Mouse (Mus musculus) forebrain, embryonic 13.5 days (tissue): ENCODE data around the gene Tmem135. TPM values are rescaled to one million over a fixed set of nuclear protein-coding genes. Genes with fewer than 3 reads are reported as not detected.
"Not testable (repeated sequence)": the region's sequence is repeated elsewhere in the genome, so short reads cannot be mapped to it uniquely, and the experiment has no call there.

Experiments
- ATAC-seq: fragments of 200-750 bp; cut with Nextera tagmentation; 2 replicates; pipeline ENCODE4 v1.8.0; 2017
- H3K27ac ChIP-seq: fragments of 300-500 bp; sonication (generic); 2 replicates; pipeline ENCODE4 v1.5.1; 2015; ENCODE audit warnings: inconsistent platforms, mild to moderate bottlenecking, moderate library complexity
- H3K27me3 ChIP-seq: fragments of 300-500 bp; sonication (generic); 2 replicates; pipeline ENCODE4 v1.6.1; 2015; ENCODE audit warnings: mild to moderate bottlenecking, inconsistent platforms
- H3K36me3 ChIP-seq: fragments of 300-500 bp; sonication (generic); 2 replicates; pipeline ENCODE4 v1.6.1; 2015; ENCODE audit warnings: mild to moderate bottlenecking, inconsistent platforms; ENCODE audit not compliant: poor library complexity, severe bottlenecking
- H3K4me1 ChIP-seq: fragments of 300-500 bp; sonication (generic); 2 replicates; pipeline ENCODE4 v1.6.1; 2015; ENCODE audit warnings: inconsistent platforms
- H3K4me2 ChIP-seq: fragments of 300-500 bp; sonication (generic); 2 replicates; pipeline ENCODE4 v1.6.1; 2015; ENCODE audit warnings: inconsistent platforms, mild to moderate bottlenecking, moderate library complexity
- H3K4me3 ChIP-seq: fragments of 300-500 bp; sonication (generic); 2 replicates; pipeline ENCODE4 v1.5.1; 2015; ENCODE audit warnings: mild to moderate bottlenecking, inconsistent platforms
- H3K9ac ChIP-seq: fragments of 300-500 bp; sonication (generic); 2 replicates; pipeline ENCODE4 v1.6.1; 2015; ENCODE audit warnings: mild to moderate bottlenecking, inconsistent platforms
- H3K9me3 ChIP-seq: fragments of 300-500 bp; sonication (generic); replicated peaks from 2 replicates; pipeline ENCODE4 v1.6.1; 2016; ENCODE audit warnings: inconsistent platforms
- WGBS: fragments of 180-500 bp; shearing (Covaris S2); methylation state at CpG from one replicate; pipeline ENCODE4 v1.1.7; 2015; 5-methylcytosine and 5-hydroxymethylcytosine counted together
- polyA plus RNA-seq: library from polyadenylated mRNA; unstranded; fragments of >200 nt; fragmentation: Nextera tagmentation; extraction: Ambion mirVana; gene quantifications from 2 replicates; pipeline ENCODE4 v1.2.1, GENCODE M21; 2015

Tmem135 gene
- polyA plus RNA-seq, 1 experiment from 2014 or later: 18.3 TPM

GRCm38 (mm10) chr7:89335316-89335715, 68.7 kb downstream of the Tmem135 start:
- Histone ChIP-seq H3K4me3 (no peak overlapping the region), H3K9ac (no peak overlapping the region), H3K4me2 (no peak overlapping the region), H3K4me1 (peaks cover 33% of the 10 kb centered on the region), H3K27me3 (no peaks in the 10 kb centered on the region), H3K9me3 (no peaks in the 10 kb centered on the region), H3K27ac (no peak overlapping the region), H3K36me3 (0 out of 2 replicates have a peak, but pooled peaks cover 5% of the 10 kb centered on the region)
- no peak for ATAC-seq

DNA sequence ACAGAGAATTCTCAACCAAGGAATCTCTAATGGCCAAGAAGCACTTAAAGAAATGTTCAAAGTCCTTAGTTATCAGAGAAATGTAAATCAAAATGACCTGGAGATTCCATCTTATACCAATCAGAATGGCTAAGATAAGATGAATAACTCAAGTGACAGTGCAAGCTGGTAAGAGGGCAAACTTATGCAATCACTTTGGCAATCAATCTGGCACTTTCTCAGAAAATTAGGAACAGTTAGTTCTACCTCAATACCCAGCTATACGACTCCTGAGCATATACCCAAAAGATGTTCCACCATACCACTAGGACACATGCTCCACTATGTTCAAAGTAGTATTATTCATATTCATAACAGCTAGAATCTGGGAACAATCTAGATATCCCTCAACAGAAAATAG, 74.1 kb downstream of the Tmem135 start:
- H3K9me3 ChIP-seq: no peaks in the 10 kb centered on the region
- 92% methylated on average over 1 of the region's 1 CpGs for WGBS
- H3K4me2 ChIP-seq: no peak overlapping the region
- no peak for ATAC-seq
- H3K4me1 ChIP-seq: no peaks in the 10 kb centered on the region
- H3K27ac ChIP-seq: no peak overlapping the region
- no peak overlapping the region for H3K9ac ChIP-seq
- H3K36me3 ChIP-seq: 0 out of 2 replicates have a peak, but pooled peaks cover 5% of the 10 kb centered on the region
- no peak overlapping the region for H3K4me3 ChIP-seq
- no peaks in the 10 kb centered on the region for H3K27me3 ChIP-seq

DNA sequence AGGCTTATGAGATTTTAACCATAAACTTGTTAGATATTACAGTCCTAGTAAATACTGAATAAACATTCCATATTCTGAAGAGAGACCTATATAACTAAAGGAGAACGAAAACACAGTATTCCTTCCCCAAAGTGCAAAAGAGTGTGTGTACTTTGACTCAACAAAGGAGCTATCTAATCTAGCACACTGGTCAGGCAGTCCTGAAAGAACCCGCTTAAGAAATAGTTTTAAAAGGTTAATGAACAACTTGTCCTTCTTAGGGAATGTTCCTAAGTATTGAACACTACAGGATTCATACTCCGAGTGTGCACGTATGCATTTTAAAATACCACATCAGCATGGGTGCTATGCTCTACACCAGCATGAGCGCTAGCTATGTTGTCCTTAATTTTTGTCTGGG, 76.3 kb downstream of the Tmem135 start:
- 0 out of 2 replicates have a peak, but pooled peaks cover 5% of the 10 kb centered on the region for H3K36me3 ChIP-seq
- no peak overlapping the region for H3K4me2 ChIP-seq
- no peak overlapping the region for H3K4me3 ChIP-seq
- no peak for ATAC-seq
- WGBS: 92% methylated on average over 5 of the region's 5 CpGs
- no peaks in the 10 kb centered on the region for H3K9me3 ChIP-seq
- H3K27me3 ChIP-seq: no peaks in the 10 kb centered on the region
- H3K9ac ChIP-seq: no peak overlapping the region
- no peak overlapping the region for H3K27ac ChIP-seq
- H3K4me1 ChIP-seq: no peaks in the 10 kb centered on the region

DNA sequence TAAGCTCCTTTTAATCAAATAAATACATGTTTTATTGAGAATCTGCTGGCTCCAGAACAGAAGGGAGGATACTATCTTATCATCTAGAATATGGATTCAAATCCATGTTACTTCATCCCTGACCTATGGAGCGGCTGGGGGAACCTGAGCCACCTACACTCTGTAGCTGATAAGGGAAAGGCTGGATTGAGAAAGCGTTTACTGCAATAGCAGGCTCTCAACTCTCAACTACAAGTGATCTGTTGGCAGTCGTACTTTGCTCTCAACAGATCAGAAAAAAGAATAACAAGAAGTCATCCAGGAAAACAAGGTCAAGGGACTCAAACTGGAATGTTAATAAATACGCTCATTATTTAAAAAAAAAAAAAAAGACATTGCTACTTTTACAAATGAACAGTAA, 77.3 kb downstream of the Tmem135 start:
- no peak overlapping the region for H3K4me2 ChIP-seq
- H3K4me1 ChIP-seq: no peaks in the 10 kb centered on the region
- H3K9me3 ChIP-seq: no peaks in the 10 kb centered on the region
- no peak for ATAC-seq
- no peak overlapping the region for H3K4me3 ChIP-seq
- no peak overlapping the region for H3K9ac ChIP-seq
- WGBS: 83% methylated on average over 4 of the region's 4 CpGs
- H3K27ac ChIP-seq: no peak overlapping the region
- H3K27me3 ChIP-seq: no peaks in the 10 kb centered on the region
- 0 out of 2 replicates have a peak, but pooled peaks cover 5% of the 10 kb centered on the region for H3K36me3 ChIP-seq

DNA sequence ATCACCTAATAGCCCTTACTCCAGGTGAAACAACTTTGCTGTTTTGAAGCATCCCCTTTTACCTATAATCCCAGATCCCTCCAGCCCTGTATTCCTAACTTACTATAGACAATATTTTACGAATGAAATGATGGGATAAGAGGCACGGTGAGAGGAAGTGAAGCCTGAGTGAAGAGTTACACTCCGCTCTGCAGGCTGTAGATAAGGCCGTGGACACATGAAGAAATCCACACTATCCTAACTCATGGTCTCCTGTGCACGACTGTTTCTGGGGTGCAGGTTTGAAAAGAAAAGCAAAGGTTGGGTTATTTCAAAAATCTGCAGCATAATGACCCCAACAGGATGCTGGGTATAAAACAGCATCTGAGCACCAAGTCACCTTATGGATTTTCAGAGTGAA, 77.8 kb downstream of the Tmem135 start:
- H3K4me1 ChIP-seq: no peaks in the 10 kb centered on the region
- WGBS: 92% methylated on average over 5 of the region's 5 CpGs

GRCm38 (mm10) chr7:89322741-89323140, 81.3 kb downstream of the Tmem135 start:
- H3K27ac ChIP-seq, ATAC-seq, H3K27me3 ChIP-seq, H3K4me2 ChIP-seq, H3K9me3 ChIP-seq, H3K36me3 ChIP-seq, H3K4me3 ChIP-seq, H3K4me1 ChIP-seq, H3K9ac ChIP-seq: not testable (repeated sequence)
- WGBS: 89% methylated on average over 4 of the region's 4 CpGs

More for the DNA sequence above, 77.8 kb downstream of the Tmem135 start:
- 0 out of 2 replicates have a peak, but pooled peaks cover 5% of the 10 kb centered on the region for H3K36me3 ChIP-seq
- H3K4me3 ChIP-seq: no peak overlapping the region
- no peak overlapping the region for H3K9ac ChIP-seq
- H3K27me3 ChIP-seq: no peaks in the 10 kb centered on the region
- no peaks in the 10 kb centered on the region for H3K9me3 ChIP-seq
- no peak for ATAC-seq
- H3K27ac ChIP-seq: no peak overlapping the region
- H3K4me2 ChIP-seq: no peak overlapping the region

DNA sequence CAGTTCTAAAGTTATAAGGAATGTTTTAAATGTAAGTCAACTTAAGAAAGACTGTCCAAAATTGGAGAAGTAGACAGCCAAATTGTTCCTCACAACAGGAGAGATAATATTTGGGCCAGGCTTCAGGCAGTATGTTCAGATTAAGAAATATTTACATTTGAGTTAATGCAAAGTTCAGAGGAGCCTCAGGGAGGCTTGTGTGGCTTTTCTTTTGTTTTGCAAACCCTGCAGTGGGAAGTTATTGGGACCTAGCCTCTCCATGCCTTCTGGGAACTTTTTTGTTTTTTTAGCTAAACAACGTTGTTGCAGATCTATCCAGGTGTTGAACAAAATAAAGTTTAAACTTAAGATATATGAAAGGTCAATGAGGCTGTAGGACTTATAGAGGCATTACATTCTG, 84.7 kb downstream of the Tmem135 start:
- H3K36me3 ChIP-seq: no peaks in the 10 kb centered on the region
- no peak overlapping the region for H3K9ac ChIP-seq
- no peaks in the 10 kb centered on the region for H3K27me3 ChIP-seq
- H3K4me1 ChIP-seq: peaks cover 7% of the 10 kb centered on the region
- no peaks in the 10 kb centered on the region for H3K9me3 ChIP-seq
- WGBS: 78% methylated on average over 1 of the region's 1 CpGs
- H3K27ac ChIP-seq: no peak overlapping the region
- H3K4me2 ChIP-seq: no peak overlapping the region
- ATAC-seq: no peak
- H3K4me3 ChIP-seq: no peak overlapping the region

DNA sequence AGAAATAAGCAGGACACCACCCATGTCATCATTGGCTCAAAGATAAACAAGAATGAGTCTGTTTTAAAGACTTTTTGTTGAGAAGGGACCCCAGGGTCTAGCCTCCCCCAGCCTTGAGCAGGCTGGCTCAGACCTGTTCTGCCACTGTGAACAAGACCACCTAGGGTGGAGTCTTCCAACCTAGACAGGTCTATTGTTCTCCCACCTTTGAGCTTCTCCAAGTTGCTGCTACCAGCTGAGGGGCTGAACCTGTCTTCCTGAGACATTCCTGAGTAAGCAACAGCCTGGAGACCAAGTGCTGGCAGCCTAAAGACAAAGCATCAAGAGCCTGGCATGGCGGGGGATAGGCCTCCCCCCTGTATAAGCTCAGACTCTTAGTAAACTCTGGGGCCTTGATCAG, 86.9 kb downstream of the Tmem135 start:
- H3K4me1 ChIP-seq, H3K36me3 ChIP-seq, H3K9ac ChIP-seq, H3K9me3 ChIP-seq, H3K4me3 ChIP-seq, ATAC-seq, H3K27me3 ChIP-seq, H3K27ac ChIP-seq, H3K4me2 ChIP-seq: not testable (repeated sequence)
- 91% methylated on average over 1 of the region's 1 CpGs for WGBS

DNA sequence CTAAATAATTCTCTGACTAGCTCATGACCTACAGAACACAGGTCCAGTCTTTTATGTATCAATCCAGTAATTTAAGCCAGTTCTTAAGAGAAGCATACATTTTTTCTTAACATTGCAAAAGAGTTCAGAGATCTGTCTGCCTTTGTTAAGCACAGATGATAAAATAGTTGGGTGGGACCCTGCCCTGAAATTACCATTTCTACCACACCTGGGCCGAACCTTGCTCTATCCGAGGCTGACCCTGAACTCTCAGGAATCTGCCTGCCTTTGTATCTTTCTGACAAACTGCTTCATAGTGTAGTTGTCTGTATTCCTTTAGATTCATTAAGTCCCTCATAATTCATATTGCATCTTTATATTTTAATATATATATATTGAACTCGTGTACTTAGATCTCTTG, 87.9 kb downstream of the Tmem135 start:
- no peak for ATAC-seq
- H3K4me3 ChIP-seq: no peak overlapping the region
- 94% methylated on average over 3 of the region's 3 CpGs for WGBS

GRCm38 (mm10) chr7:89311555-89311954, 92.5 kb downstream of the Tmem135 start:
- Histone ChIP-seq H3K36me3 (0 out of 2 replicates have a peak, but pooled peaks cover 8% of the 10 kb centered on the region), H3K4me1 (peaks cover 7% of the 10 kb centered on the region), H3K27ac (no peak overlapping the region), H3K9me3 (no peaks in the 10 kb centered on the region), H3K27me3 (no peaks in the 10 kb centered on the region), H3K4me2 (no peak overlapping the region), H3K4me3 (no peak overlapping the region), H3K9ac (no peak overlapping the region)
- WGBS: 93% methylated on average over 1 of the region's 1 CpGs
- no peak for ATAC-seq

More for the DNA sequence above, 87.9 kb downstream of the Tmem135 start:
- H3K4me1 ChIP-seq: peaks cover 7% of the 10 kb centered on the region
- no peak overlapping the region for H3K9ac ChIP-seq
- H3K4me2 ChIP-seq: no peak overlapping the region
- H3K27ac ChIP-seq: no peak overlapping the region
- H3K36me3 ChIP-seq: 0 out of 2 replicates have a peak, but pooled peaks cover 8% of the 10 kb centered on the region
- no peaks in the 10 kb centered on the region for H3K27me3 ChIP-seq
- no peaks in the 10 kb centered on the region for H3K9me3 ChIP-seq

DNA sequence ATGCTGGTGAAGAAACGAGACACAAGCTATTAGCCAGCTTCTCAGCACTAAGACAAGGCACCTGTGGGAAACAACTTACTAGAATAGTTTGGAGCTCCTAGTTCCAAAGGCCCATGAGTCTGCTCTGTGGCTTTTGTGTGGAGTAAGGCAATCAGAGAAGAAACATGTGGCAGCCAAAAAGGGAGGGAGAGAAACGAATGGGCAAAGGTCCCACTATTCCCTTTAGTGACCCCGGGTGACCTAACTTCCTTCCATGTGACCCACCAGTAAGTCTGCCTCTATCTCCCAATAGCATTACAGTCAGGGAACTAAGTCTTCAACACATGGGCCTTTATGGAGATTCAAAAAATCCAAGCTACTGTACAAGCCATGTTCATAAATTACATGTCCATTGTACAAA, 95.1 kb downstream of the Tmem135 start:
- Histone ChIP-seq H3K4me2 (no peak overlapping the region), H3K9me3 (no peaks in the 10 kb centered on the region), H3K4me3 (no peak overlapping the region), H3K27ac (no peak overlapping the region), H3K4me1 (no peaks in the 10 kb centered on the region), H3K9ac (no peak overlapping the region), H3K27me3 (no peaks in the 10 kb centered on the region), H3K36me3 (0 out of 2 replicates have a peak, but pooled peaks cover 8% of the 10 kb centered on the region)
- no peak for ATAC-seq
- WGBS: 73% methylated on average over 3 of the region's 3 CpGs

DNA sequence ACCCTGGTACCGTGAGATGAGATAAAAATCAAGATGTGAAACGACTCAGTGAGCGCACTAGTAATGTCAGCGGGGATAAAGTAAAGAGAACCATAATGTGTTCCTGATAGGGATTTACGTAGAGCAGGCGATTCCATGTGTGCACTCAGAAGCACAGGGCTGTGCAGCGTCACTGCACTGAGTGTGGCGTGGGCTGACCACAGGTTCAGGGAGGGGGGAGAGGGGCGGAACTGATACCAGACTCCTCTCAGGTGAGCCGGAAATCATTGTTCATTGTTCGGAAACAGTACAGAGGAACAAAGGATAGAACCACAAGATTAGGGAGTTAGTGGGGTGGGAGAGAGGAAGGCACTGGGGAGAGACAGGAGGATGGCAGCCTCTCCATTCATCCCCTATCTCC, 95.8 kb downstream of the Tmem135 start:
- Histone ChIP-seq H3K4me3 (no peak overlapping the region), H3K9me3 (no peaks in the 10 kb centered on the region), H3K27me3 (no peaks in the 10 kb centered on the region), H3K4me2 (no peak overlapping the region), H3K9ac (no peak overlapping the region), H3K27ac (no peak overlapping the region), H3K36me3 (0 out of 2 replicates have a peak, but pooled peaks cover 9% of the 10 kb centered on the region), H3K4me1 (no peaks in the 10 kb centered on the region)
- 85% methylated on average over 11 of the region's 11 CpGs for WGBS
- ATAC-seq: no peak

GRCm38 (mm10) chr7:89306831-89307230, 97.2 kb downstream of the Tmem135 start:
- H3K9ac ChIP-seq: no peak overlapping the region
- H3K27me3 ChIP-seq: no peaks in the 10 kb centered on the region
- H3K36me3 ChIP-seq: 0 out of 2 replicates have a peak, but pooled peaks cover 7% of the 10 kb centered on the region
- 81% methylated on average over 6 of the region's 6 CpGs for WGBS
- ATAC-seq: no peak
- H3K4me1 ChIP-seq: no peaks in the 10 kb centered on the region
- H3K27ac ChIP-seq: no peak overlapping the region
- H3K9me3 ChIP-seq: no peaks in the 10 kb centered on the region
- H3K4me3 ChIP-seq: no peak overlapping the region
- H3K4me2 ChIP-seq: no peak overlapping the region
